Mouse (Mus musculus) v-Abl transformed pro-B cells (cell line): ENCODE results near the gene Rnf19b.

Experiments
- in situ Hi-C, 2 experiments: fragments of 400-800 bp; cut with MboI; formaldehyde crosslinking; loops; one replicate each; pipeline ENCODE4 v1.15.1; 2025; ENCODE audit not compliant: unreplicated experiment in 2 of 2

The Rnf19b gene

DNA sequence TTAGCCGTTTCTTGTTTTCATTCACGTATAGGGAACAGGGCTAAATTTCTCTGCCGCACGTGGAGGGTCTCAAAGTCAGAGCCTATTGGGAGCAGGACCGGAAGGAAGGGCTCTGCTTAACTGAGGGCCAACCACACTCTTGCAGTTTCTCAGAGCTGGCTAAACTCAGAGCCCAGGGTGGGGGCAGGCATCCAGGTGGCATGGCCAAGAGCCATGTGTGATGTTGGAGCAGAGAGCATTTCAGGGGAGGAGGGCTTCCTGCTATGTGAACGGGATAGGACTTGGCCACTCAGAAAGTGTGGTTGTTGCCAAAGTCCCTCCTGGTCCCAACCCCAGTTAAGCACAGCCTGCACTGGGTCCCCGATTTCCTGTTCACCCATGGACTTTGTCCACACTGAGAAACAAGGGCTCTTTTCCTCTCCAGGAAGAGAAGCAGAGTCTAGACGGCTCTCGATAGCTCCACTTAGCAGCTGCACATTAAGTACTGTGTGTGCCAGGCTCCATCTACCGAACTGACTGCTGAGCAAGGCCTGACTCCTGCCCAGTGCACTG is 49.4 kb downstream of the Rnf19b start:
- in situ Hi-C loops = no loop called here

DNA sequence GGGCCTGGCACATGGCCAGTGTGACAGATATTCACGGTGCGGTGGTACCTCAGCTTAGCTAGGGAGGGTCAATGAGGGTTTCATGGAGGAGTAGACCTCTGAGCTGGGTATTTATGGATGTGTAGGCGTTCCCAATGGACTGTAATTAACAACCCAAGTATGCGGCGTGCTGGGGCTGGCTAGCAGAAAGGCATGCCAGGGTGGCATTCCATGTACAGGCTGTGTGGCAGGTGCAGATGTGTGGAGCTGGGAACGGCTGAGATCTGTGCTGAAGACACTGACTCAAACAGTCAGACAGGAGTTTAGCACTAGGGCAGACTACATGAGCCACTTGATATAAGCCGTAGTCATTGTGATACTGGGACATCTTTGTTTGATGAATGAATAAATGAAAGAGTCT is 50.6 kb downstream of the Rnf19b start:
- in situ Hi-C loops = no loop called here

- in situ Hi-C loops = no loop called here
Observed at GRCm38 (mm10) chr4:129110804-129111203, 52.7 kb downstream of the Rnf19b start.

DNA sequence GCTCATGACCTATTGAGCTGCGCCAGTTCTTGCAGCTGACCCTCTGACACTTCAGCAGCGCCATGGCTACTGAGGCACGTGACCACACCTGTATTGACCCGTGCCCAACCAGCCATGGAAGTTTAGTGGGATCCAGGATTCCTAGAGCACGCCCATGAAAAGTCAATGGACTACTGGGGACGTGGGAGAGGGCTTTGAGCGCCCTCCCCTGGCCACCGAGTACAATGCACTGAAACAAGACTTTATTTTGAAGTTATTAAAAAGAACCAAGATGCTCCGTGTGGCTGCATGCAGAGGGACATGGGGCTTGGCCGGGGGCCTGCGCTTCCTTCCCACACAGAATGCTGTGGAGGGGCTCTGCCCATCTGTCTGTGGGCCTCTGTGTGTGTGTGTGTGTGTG is 53.3 kb downstream of the Rnf19b start:
- in situ Hi-C loops = no loop called here

DNA sequence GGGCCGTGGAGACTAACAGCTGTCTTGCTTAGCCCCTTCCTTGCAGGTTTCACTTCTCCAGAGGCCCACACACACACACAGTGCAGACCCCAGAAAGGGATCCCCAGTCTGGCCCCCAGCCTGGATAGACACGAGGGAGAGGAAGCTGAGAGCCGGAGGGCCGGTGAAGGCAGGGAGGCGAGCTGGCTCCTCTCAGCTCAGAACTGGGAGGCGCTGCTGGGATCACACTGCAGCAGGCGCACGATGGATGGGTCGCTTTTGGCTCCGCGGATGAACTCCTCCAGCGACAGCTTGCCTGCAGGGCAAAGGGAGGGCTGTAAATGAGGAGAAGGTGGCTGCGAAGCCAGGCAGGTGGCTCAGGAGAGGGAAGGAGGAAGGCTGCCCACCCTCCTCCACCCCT is 54.2 kb downstream of the Rnf19b start:
- in situ Hi-C loops = no loop called here

DNA sequence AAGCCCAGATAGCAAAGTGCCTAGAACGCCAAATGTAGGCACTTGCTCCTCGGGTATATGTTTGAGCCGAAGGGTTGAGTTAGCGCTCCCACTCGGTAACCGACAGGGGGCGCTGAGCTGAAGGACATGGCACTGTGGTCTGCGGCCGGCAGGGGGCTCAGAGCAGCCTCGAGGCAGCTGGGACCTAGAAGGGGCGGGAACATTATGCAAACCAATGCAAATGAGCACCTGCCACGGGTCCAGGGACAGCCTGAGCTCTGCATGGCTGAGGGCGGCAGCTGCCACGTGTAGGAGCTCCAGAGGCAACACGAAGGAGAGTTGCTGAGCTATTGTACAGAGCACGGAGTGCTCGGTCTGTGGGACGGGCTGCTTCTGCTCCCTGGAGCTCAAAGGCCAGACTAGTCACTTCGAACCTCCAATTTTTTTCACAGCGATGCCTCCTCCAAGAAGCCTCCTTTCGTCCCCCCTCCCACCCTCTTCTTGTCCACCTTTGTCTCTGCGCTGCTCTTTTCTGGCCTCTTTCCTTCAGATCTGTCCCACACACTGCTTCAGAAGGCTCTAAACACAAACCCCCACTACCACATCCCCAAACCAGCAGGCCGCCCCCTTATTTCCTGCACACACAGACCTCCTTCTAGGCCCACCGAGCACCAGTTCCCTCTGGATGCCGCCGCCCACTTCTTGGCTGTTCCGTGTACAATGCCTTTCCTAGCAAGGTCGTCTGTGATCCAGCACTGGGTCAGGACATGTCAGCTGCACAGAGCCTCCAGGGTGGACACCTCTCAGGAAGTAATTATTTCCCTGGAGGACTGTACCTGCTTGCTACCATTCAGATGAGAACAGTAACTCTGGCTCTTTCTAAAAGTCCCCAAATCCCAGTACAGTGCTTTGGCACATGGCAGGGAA is 55.3 kb downstream of the Rnf19b start:
- in situ Hi-C loops = no loop called here

DNA sequence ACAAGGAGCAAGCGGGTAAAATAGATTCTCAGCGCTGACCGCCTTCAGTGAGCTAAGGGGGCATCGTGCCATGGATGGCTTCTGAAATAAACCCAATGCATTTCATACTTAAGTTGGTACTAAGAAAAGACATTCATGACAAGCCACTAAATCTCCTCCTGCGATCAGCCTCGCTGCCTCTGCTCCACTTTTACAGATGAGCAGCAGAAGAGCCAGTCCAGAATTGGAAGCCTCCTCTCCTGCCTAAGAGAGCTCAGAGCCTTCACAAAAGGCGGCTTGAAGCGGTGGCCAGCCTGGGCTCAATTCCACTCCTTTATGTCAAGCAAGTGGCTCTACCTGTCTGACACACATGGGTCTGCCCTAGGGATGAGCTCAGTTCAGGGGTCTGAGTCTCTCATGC is 58.6 kb downstream of the Rnf19b start:
- in situ Hi-C loops = no loop called here

GRCm38 (mm10) chr4:129117720-129118510 is 59.8 kb downstream of the Rnf19b start:
- in situ Hi-C loops = no loop called here

GRCm38 (mm10) chr4:129119708-129120107 is 61.6 kb downstream of the Rnf19b start:
- in situ Hi-C loops = no loop called here

- in situ Hi-C loops = no loop called here
Observed at GRCm38 (mm10) chr4:129120520-129121445, 62.7 kb downstream of the Rnf19b start.

DNA sequence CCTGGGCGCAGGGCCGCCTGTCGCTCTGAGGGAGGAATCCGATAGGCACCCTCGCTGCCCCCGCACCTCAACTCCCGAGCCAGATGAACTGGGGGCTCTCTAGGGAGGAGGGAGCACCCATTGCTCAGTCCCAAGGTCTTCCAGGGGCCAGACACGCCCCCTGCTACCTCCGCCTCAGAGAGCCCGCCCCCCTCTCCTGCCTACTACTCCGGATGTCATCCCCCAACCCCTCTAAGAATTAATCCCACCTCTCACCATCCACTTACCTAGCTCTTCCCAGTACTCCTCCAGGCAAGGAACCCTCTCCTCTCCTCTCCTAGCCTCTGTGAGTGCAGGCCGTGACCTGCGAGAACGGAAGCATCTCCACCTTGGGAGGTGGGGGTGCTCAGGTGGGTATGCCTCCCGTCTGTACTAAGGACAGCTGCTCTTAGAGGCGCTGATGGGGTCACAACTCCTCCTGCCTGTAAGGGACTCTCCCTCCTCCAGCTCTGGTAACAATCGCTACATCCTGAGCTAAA is 63.6 kb downstream of the Rnf19b start, which contains the start of gene Hpca:
Hpca (minus strand) TSS at position 468 of the 518 bp plus-strand sequence.
- in situ Hi-C loops = no loop called here

- in situ Hi-C loops = no loop called here
Observed at GRCm38 (mm10) chr4:129122107-129122506, 64.0 kb downstream of the Rnf19b start.

GRCm38 (mm10) chr4:129122719-129123118 is 64.6 kb downstream of the Rnf19b start:
- in situ Hi-C loops = no loop called here

DNA sequence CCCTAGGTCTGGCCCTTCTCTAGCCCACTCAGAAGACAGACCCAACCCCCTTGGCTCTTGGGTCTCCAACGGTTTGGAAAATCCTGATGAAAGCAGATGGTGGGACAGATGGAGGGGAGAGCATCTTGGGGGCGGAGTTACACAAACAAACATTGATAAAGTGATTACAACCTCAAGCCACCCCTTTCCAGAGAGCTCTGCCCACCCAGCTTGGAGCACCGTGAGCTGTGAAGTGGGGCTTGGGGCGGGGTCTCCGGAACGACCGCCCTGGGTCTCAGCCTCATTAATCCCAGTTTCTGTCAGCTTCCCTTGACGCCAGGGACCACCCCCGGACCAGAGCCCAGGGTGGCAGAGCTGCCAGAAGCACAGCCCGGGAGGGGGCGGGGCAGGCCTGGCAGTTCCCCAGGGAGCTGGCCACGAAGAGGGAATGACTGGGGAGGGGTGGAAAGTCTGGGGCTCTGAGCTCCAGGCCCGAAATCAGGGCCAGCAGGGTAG is 66.6 kb downstream of the Rnf19b start:
- in situ Hi-C loops = no loop called here

DNA sequence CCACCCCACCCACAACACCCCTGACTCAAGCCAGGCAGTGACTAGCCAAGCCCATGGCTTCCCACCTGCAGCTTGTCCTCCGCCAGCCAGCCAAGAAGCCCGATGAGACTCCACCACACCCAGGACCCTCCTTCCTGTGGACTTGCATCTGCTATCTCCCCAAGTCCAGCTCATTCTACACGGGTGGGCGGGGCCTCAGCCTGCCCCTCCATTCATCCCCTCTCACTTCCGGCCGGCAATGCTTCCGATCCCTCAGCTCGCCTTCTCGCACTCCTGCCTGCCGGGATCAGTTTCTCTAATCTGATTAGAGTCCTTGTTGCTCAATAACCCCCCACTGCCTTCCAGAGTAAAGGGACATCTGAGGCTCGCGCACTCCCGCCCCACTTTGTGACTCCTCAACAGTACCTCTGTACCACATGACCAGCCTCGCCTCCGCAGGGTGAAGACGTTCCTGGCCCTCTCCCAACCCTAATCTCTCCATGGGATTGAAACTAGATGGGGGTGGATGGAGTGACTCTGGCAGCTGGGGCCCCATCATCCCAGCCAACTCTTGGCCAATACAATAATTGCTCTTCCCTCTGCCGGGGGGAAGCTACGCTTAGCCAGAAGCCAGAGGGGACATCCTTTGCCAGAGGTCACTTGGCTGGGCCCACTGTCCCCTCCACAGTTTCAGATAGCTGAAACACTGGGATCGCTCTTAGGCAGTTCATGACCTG is 67.8 kb downstream of the Rnf19b start:
- in situ Hi-C loops = no loop called here

DNA sequence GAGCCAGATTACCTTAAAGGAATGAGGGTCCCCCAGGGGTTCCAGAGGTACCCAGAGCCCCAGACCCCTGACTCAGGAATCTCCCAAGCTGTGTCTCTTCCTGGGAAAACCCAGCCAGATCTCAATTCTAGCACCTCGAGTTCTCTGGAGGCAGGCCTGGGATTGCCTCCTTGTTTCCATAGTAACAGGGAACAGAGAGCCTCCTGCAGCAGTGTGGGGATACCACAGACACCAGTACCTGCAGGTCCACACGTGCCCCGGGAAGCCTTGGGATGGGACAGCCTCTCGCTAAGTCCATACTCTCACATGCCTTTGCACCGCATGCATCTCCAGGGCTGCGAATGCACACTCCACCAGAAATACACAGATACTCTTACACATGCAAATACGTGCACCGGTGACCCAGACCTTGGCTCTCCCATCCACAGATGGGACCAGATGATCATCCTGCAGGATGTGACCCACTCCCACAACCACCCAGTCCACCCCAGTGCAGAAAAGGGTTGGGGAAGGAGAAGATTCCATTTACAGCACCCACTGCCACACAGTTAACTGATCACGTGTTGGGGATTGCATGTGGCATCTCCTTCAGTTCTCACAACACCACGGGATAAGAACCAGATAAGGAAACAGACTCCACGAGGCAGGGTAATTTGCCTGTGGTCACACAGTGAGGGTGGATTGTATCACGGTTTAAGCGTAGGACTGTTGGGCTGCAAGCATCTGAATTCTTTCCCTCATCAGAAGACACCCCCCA is 70.7 kb downstream of the Rnf19b start:
- in situ Hi-C loops = no loop called here

DNA sequence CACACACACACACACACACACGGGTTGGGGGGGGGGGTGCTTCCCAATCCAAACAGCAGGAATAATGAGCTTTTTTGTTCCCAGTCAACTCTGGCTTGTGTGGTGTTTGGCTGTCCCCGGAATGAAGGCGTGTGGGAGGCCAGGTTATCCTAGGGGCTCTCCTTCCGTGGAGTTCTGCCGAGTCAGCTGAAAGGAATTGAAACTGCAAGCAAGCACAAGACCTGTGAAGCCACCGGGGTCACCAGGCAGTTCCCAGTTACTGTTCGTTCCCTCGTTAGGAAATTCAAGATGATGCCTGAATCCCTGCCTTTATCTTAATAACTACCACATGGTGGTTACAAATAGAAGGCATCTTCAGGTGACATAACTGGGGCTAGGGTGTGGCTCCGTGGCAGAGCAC is 71.3 kb downstream of the Rnf19b start:
- in situ Hi-C loops = no loop called here

- in situ Hi-C loops = loop anchor here (5.0 kb wide), 2 partner anchors 147 to 327 kb away; no protein-coding TSS in a partner anchor
Observed at GRCm38 (mm10) chr4:129130149-129130548, 72.1 kb downstream of the Rnf19b start.
